Mouse (Mus musculus): ENCODE results near the gene Aimp1. TPM values are rescaled to one million over a fixed set of nuclear protein-coding genes. Genes with fewer than 3 reads are reported as not detected.

The Aimp1 gene
- total and polyA plus RNA-seq, 3 experiments, result 158 to 206 TPM; not detected in 1

DNA sequence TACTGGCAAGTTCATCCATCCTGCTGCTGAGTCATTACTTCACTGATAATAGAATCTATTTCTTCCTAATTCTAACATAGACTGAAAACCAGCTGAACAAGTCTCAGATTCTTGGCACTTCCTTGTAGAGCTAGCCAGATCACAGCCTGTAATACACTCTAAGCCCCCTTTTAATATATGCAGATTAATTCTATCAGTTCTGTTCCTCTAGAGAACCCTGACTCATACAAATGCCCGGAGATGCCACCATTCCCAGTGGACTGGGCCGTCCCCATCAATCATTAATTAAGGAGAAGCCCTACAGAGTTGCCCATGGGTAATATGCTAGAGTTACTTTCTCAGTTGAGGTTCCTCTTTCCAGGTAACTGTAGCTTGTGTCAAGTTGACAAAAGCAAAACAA, 28.2 kb downstream of the Aimp1 start:
- peaks cover 0 to 3% of the 10 kb centered on the region in 2 experiments; a peak in 2 of 4 replicates for H3K4me1 ChIP-seq (ENCODE audit: control insufficient read depth in 1 of 2, insufficient read depth in 2 of 2, low read length in 2 of 2)
- H3K4me3 ChIP-seq (ENCODE audit: control insufficient read depth in 1 of 2, insufficient read depth in 1 of 2, low read depth in 2 of 2, low read length in 2 of 2), result no peak overlapping the region
- H3K9me3 ChIP-seq (replicated peaks; ENCODE audit: insufficient read depth, low read length), result no peaks in the 10 kb centered on the region
- H3K27ac ChIP-seq (ENCODE audit: control insufficient read depth, low read depth, low read length), result no peak overlapping the region
- peaks cover 3 to 6% of the 10 kb centered on the region in 2 experiments for H3K36me3 ChIP-seq (ENCODE audit: control insufficient read depth in 1 of 2, insufficient read depth in 2 of 2, low read length in 2 of 2)
- H3K79me2 ChIP-seq (ENCODE audit: control insufficient read depth, insufficient read depth, low read length, poor library complexity), result no peaks in the 10 kb centered on the region
- H3K9ac ChIP-seq (ENCODE audit: control insufficient read depth, low read depth, low read length, poor library complexity, severe bottlenecking), result no peak overlapping the region
- no peaks in the 10 kb centered on the region for H3K27me3 ChIP-seq (ENCODE audit: control insufficient read depth in 1 of 2, insufficient read depth in 2 of 2, low read length in 2 of 2)
- TF ChIP-seq RAD21 (IDR thresholded peaks at IDR 0.05; ENCODE audit: low read depth, low read length), result no peak
- no peak for TF ChIP-seq TAL1 (IDR thresholded peaks at IDR 0.05; ENCODE audit: low read length)
- no peak for TF ChIP-seq TBP (IDR thresholded peaks at IDR 0.05; ENCODE audit: low read depth, low read length)
- no peak for TF ChIP-seq ZC3H11A (IDR thresholded peaks at IDR 0.05; ENCODE audit: low read depth, low read length)
- TF ChIP-seq EP300 (IDR thresholded peaks at IDR 0.05; ENCODE audit: low read depth in 1 of 2, low read length in 2 of 2), result no peak
- TF ChIP-seq GATA1 (IDR thresholded peaks at IDR 0.05; ENCODE audit: low read depth, low read length), result no peak
- no peak for TF ChIP-seq RCOR1 (IDR thresholded peaks at IDR 0.05; ENCODE audit: low read depth, low read length)
- TF ChIP-seq ZKSCAN1 (IDR thresholded peaks at IDR 0.05; ENCODE audit: low read depth, low read length), result no peak
- TF ChIP-seq KAT2A (conservative IDR thresholded peaks at IDR 0.05; ENCODE audit: low read depth, low read length), result no peak
- no peak for TF ChIP-seq MAX (IDR thresholded peaks at IDR 0.05; ENCODE audit: low read length)
- no peak for TF ChIP-seq CTCF (IDR thresholded peaks at IDR 0.05 in 2 of 3, conservative IDR thresholded peaks at IDR 0.05 in 1 of 3; ENCODE audit: control insufficient read depth in 1 of 3, insufficient read depth in 1 of 3, low read depth in 2 of 3, low read length in 3 of 3, poor library complexity in 1 of 3, severe bottlenecking in 1 of 3)
- TF ChIP-seq NRF1 (IDR thresholded peaks at IDR 0.05; ENCODE audit: insufficient read depth, low read depth, low read length, poor library complexity, severe bottlenecking), result no peak
- no peak for TF ChIP-seq SIN3A (IDR thresholded peaks at IDR 0.05; ENCODE audit: low read length)
- TF ChIP-seq ELF1 (IDR thresholded peaks at IDR 0.05; ENCODE audit: low read depth, low read length), result no peak
- no peak for TF ChIP-seq USF2 (IDR thresholded peaks at IDR 0.05; ENCODE audit: borderline replicate concordance in 1 of 2, insufficient read depth in 1 of 2, low read depth in 1 of 2, low read length in 2 of 2)
- TF ChIP-seq CHD1 (IDR thresholded peaks at IDR 0.05; ENCODE audit: low read depth, low read length), result no peak
- TF ChIP-seq TCF12 (IDR thresholded peaks at IDR 0.05; ENCODE audit: low read depth, low read length), result no peak
- DNase-seq (ENCODE audit: low read depth, low spot score), result peak; percentile 15

DNA sequence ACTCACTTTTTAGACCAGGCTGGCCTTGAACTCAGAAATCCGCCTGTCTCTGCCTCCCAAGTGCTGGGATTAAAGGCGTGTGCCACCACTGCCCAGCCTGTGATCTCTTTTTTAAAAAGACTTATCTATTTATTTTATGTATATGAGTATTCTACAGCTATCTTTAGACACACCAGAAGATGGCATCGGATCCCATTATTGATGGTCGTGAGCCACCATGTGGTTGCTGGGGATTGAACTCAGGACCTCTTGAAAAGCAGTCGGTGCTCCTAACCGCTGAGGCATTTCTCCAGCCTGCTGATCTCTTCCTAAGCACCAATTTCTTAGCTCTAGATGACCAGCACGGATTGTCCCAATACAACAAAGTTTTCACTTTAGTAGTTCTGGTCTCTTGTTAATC, 30.2 kb downstream of the Aimp1 start:
- no peak overlapping the region for H3K27ac ChIP-seq (ENCODE audit: control insufficient read depth, low read depth, low read length)
- H3K9me3 ChIP-seq (replicated peaks; ENCODE audit: insufficient read depth, low read length), result no peaks in the 10 kb centered on the region
- H3K27me3 ChIP-seq (ENCODE audit: control insufficient read depth in 1 of 2, insufficient read depth in 2 of 2, low read length in 2 of 2), result no peaks in the 10 kb centered on the region
- H3K79me2 ChIP-seq (ENCODE audit: control insufficient read depth, insufficient read depth, low read length, poor library complexity), result no peaks in the 10 kb centered on the region
- peaks cover 3 to 16% of the 10 kb centered on the region in 2 experiments; a peak in 3 of 4 replicates for H3K36me3 ChIP-seq (ENCODE audit: control insufficient read depth in 1 of 2, insufficient read depth in 2 of 2, low read length in 2 of 2)
- no peak for TF ChIP-seq TBP (IDR thresholded peaks at IDR 0.05; ENCODE audit: low read depth, low read length)
- TF ChIP-seq ELF1 (IDR thresholded peaks at IDR 0.05; ENCODE audit: low read depth, low read length), result no peak
- TF ChIP-seq TAL1 (IDR thresholded peaks at IDR 0.05; ENCODE audit: low read length), result no peak
- TF ChIP-seq MYB (IDR thresholded peaks at IDR 0.05; ENCODE audit: low read depth, low read length), result no peak
- no peak for TF ChIP-seq SMC3 (IDR thresholded peaks at IDR 0.05; ENCODE audit: low read depth, low read length)
- no peak for TF ChIP-seq CHD1 (IDR thresholded peaks at IDR 0.05; ENCODE audit: low read depth, low read length)
- TF ChIP-seq USF1 (IDR thresholded peaks at IDR 0.05; ENCODE audit: low read depth, low read length), result no peak
- no peak for TF ChIP-seq UBTF (IDR thresholded peaks at IDR 0.05; ENCODE audit: borderline replicate concordance, insufficient read depth, low read depth, low read length)
- TF ChIP-seq POLR2A (IDR thresholded peaks at IDR 0.05; ENCODE audit: control insufficient read depth in 1 of 2, insufficient read depth in 1 of 2, low read depth in 1 of 2, low read length in 2 of 2, poor library complexity in 1 of 2), result no peak
- TF ChIP-seq NELFE (IDR thresholded peaks at IDR 0.05; ENCODE audit: low read depth, low read length), result no peak
- no peak for TF ChIP-seq BHLHE40 (IDR thresholded peaks at IDR 0.05; ENCODE audit: borderline replicate concordance, low read depth, low read length)
- TF ChIP-seq CHD2 (IDR thresholded peaks at IDR 0.05; ENCODE audit: low read length), result no peak
- TF ChIP-seq MAFK (IDR thresholded peaks at IDR 0.05; ENCODE audit: borderline replicate concordance, low read depth, low read length), result no peak
- no peak for TF ChIP-seq TCF12 (IDR thresholded peaks at IDR 0.05; ENCODE audit: low read depth, low read length)
- TF ChIP-seq EP300 (IDR thresholded peaks at IDR 0.05; ENCODE audit: low read depth in 1 of 2, low read length in 2 of 2), result no peak
- TF ChIP-seq KAT2A (conservative IDR thresholded peaks at IDR 0.05; ENCODE audit: low read depth, low read length), result no peak
- TF ChIP-seq HCFC1 (IDR thresholded peaks at IDR 0.05; ENCODE audit: low read depth, low read length), result no peak
- no peak for TF ChIP-seq MAZ (IDR thresholded peaks at IDR 0.05; ENCODE audit: low read depth, low read length)
- TF ChIP-seq RCOR1 (IDR thresholded peaks at IDR 0.05; ENCODE audit: low read depth, low read length), result no peak
- TF ChIP-seq POLR2AphosphoS2 (IDR thresholded peaks at IDR 0.05; ENCODE audit: low read length), result no peak
- DNase-seq (ENCODE audit: low read depth, low spot score), result no peak
- peaks cover 6 to 12% of the 10 kb centered on the region in 2 experiments for H3K4me1 ChIP-seq (ENCODE audit: control insufficient read depth in 1 of 2, insufficient read depth in 2 of 2, low read length in 2 of 2)
- no peak overlapping the region for H3K9ac ChIP-seq (ENCODE audit: control insufficient read depth, low read depth, low read length, poor library complexity, severe bottlenecking)
- no peak overlapping the region for H3K4me3 ChIP-seq (ENCODE audit: control insufficient read depth in 1 of 2, insufficient read depth in 1 of 2, low read depth in 2 of 2, low read length in 2 of 2)

All from MEL (cell line).